8 mouse cellular contexts compared by ENCODE assay signal in the genomic region with DNA sequence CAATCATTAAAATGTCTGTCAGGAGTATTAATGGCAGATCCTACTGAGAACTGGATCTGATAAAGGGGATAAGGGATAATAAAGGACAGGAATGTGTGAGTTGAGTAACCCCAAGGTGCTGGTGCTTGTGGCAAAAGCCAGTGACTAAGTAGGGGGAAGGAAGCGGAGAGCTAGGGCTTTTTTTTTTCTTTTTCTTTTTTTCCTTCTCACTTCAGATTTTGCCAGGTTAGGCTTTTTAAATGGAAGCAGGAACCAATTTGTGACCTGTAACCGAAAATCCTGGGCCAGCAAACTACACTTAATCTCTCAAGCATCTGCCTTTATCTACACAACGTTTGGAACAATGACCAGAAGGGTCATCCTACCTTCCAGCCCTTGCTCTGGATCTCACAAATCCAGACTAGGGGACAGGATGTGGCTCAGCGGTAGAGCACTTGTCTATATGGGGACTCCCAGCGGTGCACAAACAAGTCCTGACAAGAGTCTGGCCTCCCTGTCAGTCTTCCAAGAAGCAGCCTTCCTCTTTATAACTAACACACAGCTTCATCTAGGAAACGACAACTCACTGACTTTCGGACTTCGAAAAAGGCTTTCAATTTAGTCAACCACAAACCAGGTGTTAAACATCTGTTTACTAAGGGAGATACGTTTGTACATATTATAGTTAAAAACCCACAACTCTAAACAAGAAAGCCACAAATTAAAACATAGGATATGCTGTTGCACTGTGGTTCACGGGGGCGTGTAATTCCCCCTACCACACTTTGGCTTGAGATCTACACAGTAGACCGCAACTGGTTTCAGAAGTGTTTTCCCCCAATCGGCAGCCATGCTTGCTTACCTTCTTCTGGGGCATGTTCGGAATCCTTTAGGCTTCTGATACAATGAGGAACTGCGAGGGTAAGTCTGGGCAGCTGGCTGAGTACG. TPM values are rescaled to one million over a fixed set of nuclear protein-coding genes. Genes with fewer than 3 reads are reported as not detected.
DNase-seq lines count a peak whose midpoint lies in the region; ATAC-seq lines count a peak whose summit lies in the region.

No protein-coding gene starts in this region.

- no peaks in the 10 kb centered on the region for H3K36me3 ChIP-seq in lung, embryonic 16.5 days (ENCODE audit: control insufficient read depth, insufficient read depth, low read length)
- H3K36me3 ChIP-seq in hindbrain, embryonic 14.5 days (replicated peaks; ENCODE audit: control insufficient read depth, insufficient read depth): no peaks in the 10 kb centered on the region

- H3K4me3 ChIP-seq in lung, embryonic 16.5 days (ENCODE audit: low read length): peak overlapping the region; percentile 64
- H3K4me3 ChIP-seq in hindbrain, embryonic 14.5 days (replicated peaks; ENCODE audit: low read length): peak overlapping the region; percentile 47

- no peak for ATAC-seq in lung, embryonic 16.5 days (ENCODE audit: low read depth)
- no peak for ATAC-seq in hindbrain, embryonic 14.5 days (ENCODE audit: low FRiP score)
- peak; percentile 41 for ATAC-seq in megakaryocyte-erythroid progenitor cell, adult 5-6 weeks (replicated peaks; ENCODE audit: low FRiP score, low TSS enrichment, poor library complexity, severe bottlenecking)

- H3K9me3 ChIP-seq in lung, embryonic 16.5 days (ENCODE audit: control insufficient read depth, low read length): no peaks in the 10 kb centered on the region
- H3K9me3 ChIP-seq in hindbrain, embryonic 14.5 days (ENCODE audit: control insufficient read depth, low read length): no peaks in the 10 kb centered on the region

- H3K27ac ChIP-seq in lung, embryonic 16.5 days (ENCODE audit: low read length): no peak overlapping the region
- no peak overlapping the region for H3K27ac ChIP-seq in hindbrain, embryonic 14.5 days

- 25% methylated on average over 16 of the region's 16 CpGs for WGBS in lung, embryonic 16.5 days
- 36% methylated on average over 16 of the region's 16 CpGs for WGBS in hindbrain, embryonic 14.5 days

- peak overlapping the region; percentile 97 for H3K4me2 ChIP-seq in lung, embryonic 16.5 days (ENCODE audit: low read depth, low read length)
- peak overlapping the region; percentile 65 for H3K4me2 ChIP-seq in hindbrain, embryonic 14.5 days (replicated peaks)

- peaks cover 2% of the 10 kb centered on the region for H3K27me3 ChIP-seq in lung, embryonic 16.5 days (ENCODE audit: control insufficient read depth, insufficient read depth, low read depth, low read length)
- peaks cover 33% of the 10 kb centered on the region for H3K27me3 ChIP-seq in hindbrain, embryonic 14.5 days (ENCODE audit: control insufficient read depth, insufficient read depth, low read length)

- peaks cover 10% of the 10 kb centered on the region; the same call in 1 of the 2 replicates for H3K4me1 ChIP-seq in lung, embryonic 16.5 days (replicated peaks; ENCODE audit: control insufficient read depth, insufficient read depth, low read length)
- H3K4me1 ChIP-seq in hindbrain, embryonic 14.5 days (replicated peaks; ENCODE audit: control insufficient read depth, insufficient read depth, low read length): no peaks in the 10 kb centered on the region

- no peak for DNase-seq in lung, postnatal 14 days
- DNase-seq in embryo, embryonic 11 days: peak; percentile 22
- DNase-seq in hindbrain, embryonic 14.5 days (ENCODE audit: low spot score): no peak
- DNase-seq in thymus, postnatal 14 days: peak; percentile 49
- no peak for DNase-seq in adrenal gland, postnatal 25 days
- DNase-seq in adrenal gland, postnatal 4 days (ENCODE audit: low spot score in 2 of 2): no peak

- H3K9ac ChIP-seq in lung, embryonic 16.5 days (ENCODE audit: low read length): peak overlapping the region; percentile 69
- H3K9ac ChIP-seq in hindbrain, embryonic 14.5 days: no peak overlapping the region

RNA-seq across cellular contexts. Expression of a gene that starts 1.2 kb away (rescaled TPM):
- 2.1 and 2.6 TPM in 2 replicates for polyA plus RNA-seq in lung, embryonic 16.5 days (2015; fragmentation: Nextera tagmentation; extraction: Ambion mirVana)
- polyA plus RNA-seq in hindbrain, embryonic 14.5 days (2014; fragmentation: Nextera tagmentation; extraction: Ambion mirVana): 0.53 and 0.94 TPM in 2 replicates
- total RNA-seq in megakaryocyte-erythroid progenitor cell, adult 5-6 weeks (2014; fragmentation: Nextera tagmentation): 1.3 TPM in 2 replicates
- 5.2 and 13.1 TPM in 2 replicates for total RNA-seq in megakaryocyte-erythroid progenitor cell, adult 5-6 weeks (2017)
- 3.0 and 5.1 TPM in 2 replicates for total RNA-seq in adrenal gland, postnatal 25 days (2021)
- 1 to 10 TPM; 4.2 to 5.5 TPM for total RNA-seq in adrenal gland, postnatal 4 days (2021)

RNA-seq across cellular contexts. Expression of a gene that starts 19.1 kb away (rescaled TPM):
- 6.4 and 7.2 TPM in 2 replicates for polyA plus RNA-seq in lung, embryonic 16.5 days (2015; fragmentation: Nextera tagmentation; extraction: Ambion mirVana)
- polyA plus RNA-seq in hindbrain, embryonic 14.5 days (2014; fragmentation: Nextera tagmentation; extraction: Ambion mirVana): 7.2 and 7.6 TPM in 2 replicates
- total RNA-seq in megakaryocyte-erythroid progenitor cell, adult 5-6 weeks (2014; fragmentation: Nextera tagmentation): not detected in 2 replicates
- 13.9 TPM in 1 of 2 replicates, not detected in the other for total RNA-seq in megakaryocyte-erythroid progenitor cell, adult 5-6 weeks (2017)
- 4.5 and 7.9 TPM in 2 replicates for total RNA-seq in adrenal gland, postnatal 25 days (2021)
- total RNA-seq in adrenal gland, postnatal 4 days (2021): 1 to 10 TPM; 3.9 to 5.2 TPM

RNA-seq across cellular contexts. Expression of a gene that starts 31.9 kb away (rescaled TPM):
- polyA plus RNA-seq in lung, embryonic 16.5 days (2015; fragmentation: Nextera tagmentation; extraction: Ambion mirVana): 8.3 and 9.3 TPM in 2 replicates
- 11.1 and 11.3 TPM in 2 replicates for polyA plus RNA-seq in hindbrain, embryonic 14.5 days (2014; fragmentation: Nextera tagmentation; extraction: Ambion mirVana)
- 23.7 and 28.0 TPM in 2 replicates for total RNA-seq in megakaryocyte-erythroid progenitor cell, adult 5-6 weeks (2014; fragmentation: Nextera tagmentation)
- total RNA-seq in megakaryocyte-erythroid progenitor cell, adult 5-6 weeks (2017): 3.8 and 12.6 TPM in 2 replicates
- 29.0 and 29.6 TPM in 2 replicates for total RNA-seq in adrenal gland, postnatal 25 days (2021)
- total RNA-seq in adrenal gland, postnatal 4 days (2021): 10 to 100 TPM; 25.5 to 28.1 TPM

Comparison
In these comparisons a context has a peak if more than half of its experiments do, and no peak if none do; other contexts are left out.
1. DNase-seq: peak in embryo, embryonic 11 days (single experiment) and thymus, postnatal 14 days (single experiment); none in lung, postnatal 14 days (single experiment), hindbrain, embryonic 14.5 days (single experiment), adrenal gland, postnatal 25 days (single experiment) and adrenal gland, postnatal 4 days (0 of 2).